Mouse (Mus musculus) natural killer cell, adult 2 months (primary cell): ENCODE data around the gene Actn2.
A peak's percentile ranks its signal among the peaks of the same experiment; 100 is the strongest.

Experiments used
- DNase-seq, 2 experiments: peaks; one replicate each; pipeline ENCODE4 v3.0.0; 2022; ENCODE audit warnings: low spot score in 2 of 2

Actn2 gene

DNA sequence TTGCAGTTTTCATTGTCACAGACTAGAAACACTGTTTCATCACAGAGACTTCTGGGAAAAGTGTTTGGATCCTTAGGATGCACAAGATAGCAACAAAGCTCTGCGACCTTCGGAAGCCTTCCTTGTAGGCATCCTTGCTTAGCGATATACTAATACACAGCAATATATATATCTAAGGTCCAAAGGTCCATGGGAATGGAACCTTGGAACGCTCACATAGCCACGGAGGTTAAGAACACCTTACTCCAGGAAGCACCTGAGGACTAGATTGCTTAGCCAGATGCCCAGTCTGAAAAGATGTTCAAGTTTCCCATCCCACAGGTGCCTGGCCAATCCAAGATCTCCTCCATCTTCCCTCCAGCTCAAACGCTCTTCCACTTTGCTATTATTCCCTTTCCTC is 26.4 kb downstream of the Actn2 start:
- DNase-seq, result no peak

DNA sequence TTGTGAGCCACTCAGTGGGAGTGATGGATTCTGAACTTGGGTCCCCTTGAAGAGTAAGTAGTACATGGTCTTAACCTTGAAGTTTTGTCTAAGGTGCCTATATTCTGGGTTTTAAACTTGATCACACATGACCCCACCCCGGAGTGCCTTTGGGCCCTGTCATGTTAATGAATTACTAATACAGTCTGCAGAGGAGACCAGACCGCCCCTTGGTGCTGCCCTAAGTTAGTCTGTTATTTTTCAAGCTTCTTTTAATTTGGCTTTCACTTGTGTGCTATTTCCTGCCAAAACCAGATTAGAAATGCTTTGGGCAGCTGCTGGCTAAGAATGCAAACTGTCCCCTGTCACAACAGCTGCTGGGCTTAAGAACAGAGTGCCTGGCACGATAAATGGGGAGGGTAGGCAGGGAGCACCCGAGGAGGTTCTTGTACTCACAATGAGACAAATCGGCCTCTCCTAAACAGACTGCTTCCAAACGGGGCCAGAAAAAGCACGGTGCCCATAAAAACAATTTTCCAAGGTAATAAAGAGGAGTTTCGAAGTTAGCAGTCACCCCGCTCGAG is 28.5 kb downstream of the Actn2 start:
- no peak for DNase-seq

DNA sequence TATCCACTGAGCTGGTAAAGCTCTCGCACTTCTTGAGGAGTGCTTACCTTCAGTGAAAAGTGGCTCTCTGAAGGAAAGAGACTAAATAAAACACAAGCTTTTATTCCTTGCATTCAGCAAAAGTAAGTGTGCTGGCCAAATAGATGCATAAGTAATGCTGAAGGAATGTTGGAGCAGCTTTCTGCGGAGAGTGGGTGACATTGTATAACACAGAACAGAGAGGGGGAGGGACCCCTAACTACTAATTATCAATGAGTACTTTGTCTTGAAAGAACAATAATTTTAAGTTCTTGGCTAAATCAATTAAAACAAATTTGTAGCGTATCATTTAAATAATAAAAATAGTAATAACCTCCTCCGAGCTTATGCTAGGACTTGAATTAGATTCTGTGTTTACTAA is 29.2 kb downstream of the Actn2 start:
- no peak for DNase-seq

DNA sequence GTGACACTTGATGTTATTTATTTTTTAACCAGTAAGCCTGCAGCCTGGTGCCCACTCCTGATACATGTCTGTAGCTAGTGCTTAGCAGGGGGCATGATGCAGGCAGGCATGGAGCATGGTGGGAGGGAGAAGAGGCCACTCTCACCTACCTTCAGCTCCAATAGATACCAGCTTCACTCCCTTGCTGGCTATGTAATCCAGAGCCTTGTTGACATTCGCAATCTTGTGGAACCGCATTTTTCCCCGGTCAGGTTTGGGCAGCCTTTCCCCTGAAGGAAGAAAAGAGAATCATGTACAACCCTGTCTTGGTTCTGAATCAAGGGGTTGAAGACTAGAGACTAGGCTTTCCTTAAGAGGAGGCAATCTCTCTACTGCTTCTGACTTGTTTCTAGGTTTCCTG is 31.1 kb downstream of the Actn2 start:
- no peak for DNase-seq

GRCm38 (mm10) chr13:12308878-12309277 is 31.7 kb downstream of the Actn2 start:
- no peak for DNase-seq

DNA sequence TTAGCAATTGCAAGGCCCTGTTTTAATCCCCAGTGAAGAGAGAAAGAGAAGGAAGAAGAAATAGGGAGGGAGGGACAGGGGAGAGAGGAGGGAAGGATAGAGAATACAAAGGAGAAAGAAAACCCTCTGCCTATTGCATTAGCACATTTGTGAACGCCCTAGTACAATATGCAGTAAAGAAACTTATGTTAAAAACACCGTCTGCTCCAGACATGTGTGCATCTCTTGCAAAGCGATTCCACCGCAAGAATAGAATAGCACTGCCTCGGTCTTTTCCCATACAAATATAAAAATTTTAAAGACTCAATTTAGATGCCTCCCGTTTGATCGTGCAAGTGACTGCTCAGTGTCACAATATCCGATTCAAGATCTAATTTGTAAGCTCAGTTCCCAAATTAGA is 32.1 kb downstream of the Actn2 start:
- no peak for DNase-seq

GRCm38 (mm10) chr13:12307286-12307685 is 33.3 kb downstream of the Actn2 start:
- no peak for DNase-seq

DNA sequence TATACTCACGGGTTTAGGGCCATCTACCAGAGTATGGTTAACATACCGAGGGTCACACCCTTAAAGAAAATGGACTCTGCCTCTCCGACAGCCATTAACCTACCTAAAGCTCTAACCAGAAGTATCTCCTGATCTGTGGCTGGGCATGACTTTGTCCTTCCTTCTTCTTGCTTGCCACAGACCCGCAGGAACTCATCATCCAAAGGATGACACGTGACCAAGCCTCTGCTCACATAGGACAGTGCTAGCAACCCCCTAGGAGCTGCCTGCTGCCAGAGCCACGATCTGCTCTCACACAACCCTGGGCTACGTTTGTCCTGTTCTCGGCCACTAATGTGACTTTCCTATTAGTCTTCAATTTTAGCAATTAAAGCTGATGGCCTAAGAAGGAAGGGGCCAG is 35.0 kb downstream of the Actn2 start:
- no peak for DNase-seq

GRCm38 (mm10) chr13:12304991-12305390 is 35.6 kb downstream of the Actn2 start:
- no peak for DNase-seq

DNA sequence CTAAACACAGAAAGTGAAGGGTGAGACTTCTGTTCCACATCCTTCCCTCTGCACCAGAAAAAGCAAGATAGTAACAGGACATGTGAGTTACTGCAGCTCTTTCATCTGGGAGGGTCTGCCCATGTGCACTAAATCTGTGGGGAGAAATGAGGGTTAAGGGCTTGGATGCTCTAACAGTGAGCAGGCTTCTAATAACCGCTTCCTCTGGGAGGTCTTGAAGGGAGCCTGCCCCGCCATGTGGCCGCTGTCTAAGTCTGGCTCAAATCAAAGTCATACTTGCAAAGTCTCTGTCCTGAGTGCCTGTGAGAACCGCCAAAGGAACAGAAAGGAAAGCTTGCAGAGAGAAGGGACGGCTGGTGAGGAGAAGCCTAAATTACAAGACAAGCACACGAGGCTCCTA is 42.8 kb downstream of the Actn2 start:
- DNase-seq, result no peak

- no peak for DNase-seq
Observed at GRCm38 (mm10) chr13:12296701-12297100, 43.9 kb downstream of the Actn2 start.

DNA sequence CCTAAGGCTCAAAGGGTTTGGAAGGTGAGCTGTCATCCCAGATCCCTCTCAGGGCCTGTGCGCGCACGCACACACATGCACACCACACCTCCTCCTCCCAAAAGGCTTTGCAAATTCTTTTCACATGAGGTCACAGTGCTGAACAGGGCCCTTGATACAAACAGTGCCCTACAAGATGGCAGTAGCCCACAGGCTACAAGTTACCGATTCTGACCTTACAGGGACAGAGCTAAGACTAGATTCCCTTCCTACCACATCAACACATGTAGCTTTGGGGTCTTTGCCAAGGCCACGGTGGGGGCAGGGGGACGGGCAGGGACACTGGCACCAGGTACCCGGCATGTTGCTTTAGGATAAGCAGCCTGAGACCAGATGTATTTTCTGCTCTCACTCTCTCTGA is 46.8 kb downstream of the Actn2 start:
- DNase-seq, result no peak

GRCm38 (mm10) chr13:12290700-12291099 is 49.9 kb downstream of the Actn2 start:
- no peak for DNase-seq

GRCm38 (mm10) chr13:12284528-12284927 is 56.0 kb downstream of the Actn2 start:
- DNase-seq, result no peak

DNA sequence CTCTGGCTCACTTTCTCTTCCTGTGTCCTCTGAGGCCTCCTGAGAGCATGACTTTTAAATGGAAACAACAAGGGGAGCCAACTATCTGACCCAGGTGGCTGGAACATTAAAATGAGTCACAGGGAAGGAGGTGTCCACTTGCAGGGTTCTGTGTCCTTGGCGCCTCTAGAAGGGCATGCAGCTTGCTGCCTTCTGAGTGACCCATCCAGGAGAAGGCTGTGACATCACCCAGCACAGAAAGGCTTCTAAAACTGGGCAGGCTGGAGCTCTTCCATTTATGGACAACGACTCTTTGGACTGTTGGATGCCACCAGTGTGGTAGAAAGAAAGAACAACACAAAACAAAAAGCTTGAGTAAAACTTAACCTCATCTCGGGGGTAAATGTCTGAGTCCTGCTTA is 56.7 kb downstream of the Actn2 start:
- DNase-seq, result no peak

GRCm38 (mm10) chr13:12274721-12275120 is 65.8 kb downstream of the Actn2 start:
- DNase-seq, result no peak

DNA sequence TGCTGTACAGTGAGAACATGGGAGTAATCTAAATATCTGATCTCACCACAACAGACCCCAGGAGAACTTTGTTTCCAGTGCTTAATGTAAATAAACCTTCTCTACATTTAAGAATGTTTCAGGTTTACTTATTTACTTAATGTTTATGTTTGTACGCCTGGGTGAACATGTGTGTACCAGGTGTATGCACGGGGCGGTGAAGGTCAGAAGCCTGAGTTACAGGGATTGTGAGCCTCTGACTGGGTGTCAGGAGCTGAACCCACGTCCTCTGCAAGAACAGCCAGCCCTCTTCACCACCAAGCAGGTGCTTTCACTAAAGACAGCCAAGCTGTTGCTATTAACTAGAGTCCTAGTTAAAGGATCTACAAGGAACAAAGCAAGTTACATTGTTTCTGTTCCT is 66.3 kb downstream of the Actn2 start:
- DNase-seq, result no peak

DNA sequence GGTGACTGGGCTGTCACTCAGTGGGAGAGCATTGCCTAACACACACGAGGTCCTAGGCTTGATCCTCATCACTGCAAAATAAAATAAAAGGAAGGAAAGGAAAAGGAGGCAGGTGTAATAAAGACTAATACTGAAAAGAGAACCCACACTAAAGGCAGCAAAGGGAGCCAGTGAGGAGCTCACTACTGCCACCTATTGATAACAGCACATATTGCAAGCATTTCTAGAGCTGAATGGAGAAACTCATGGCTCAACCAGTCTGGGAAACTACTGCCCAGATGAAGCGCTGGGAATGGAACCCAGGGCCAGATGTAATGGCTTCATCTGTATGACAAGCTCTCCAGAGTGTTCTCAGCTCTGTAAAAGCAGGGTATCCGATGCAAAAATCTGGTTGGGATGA is 67.6 kb downstream of the Actn2 start:
- peak; percentile 7 to 27 for DNase-seq

DNA sequence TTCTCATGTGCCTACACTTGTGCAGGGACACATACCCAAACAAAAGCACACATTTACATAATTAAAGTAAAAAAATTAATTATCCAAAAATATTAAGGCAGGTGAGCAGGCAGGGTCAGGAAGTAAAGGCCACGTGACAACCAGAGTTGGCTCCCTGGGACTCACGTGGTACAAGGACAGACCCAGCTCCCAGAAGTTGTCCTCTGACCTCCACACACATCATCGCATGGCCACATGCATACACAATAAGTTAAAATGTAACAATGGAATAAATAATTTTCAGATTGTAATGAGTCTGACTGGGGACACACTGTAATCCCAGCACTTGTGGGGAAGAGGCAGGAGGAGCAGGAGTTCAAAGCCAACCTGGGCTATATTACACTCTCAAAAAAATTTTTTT is 72.6 kb downstream of the Actn2 start:
- no peak for DNase-seq

GRCm38 (mm10) chr13:12267097-12267496 is 73.5 kb downstream of the Actn2 start:
- no peak for DNase-seq

DNA sequence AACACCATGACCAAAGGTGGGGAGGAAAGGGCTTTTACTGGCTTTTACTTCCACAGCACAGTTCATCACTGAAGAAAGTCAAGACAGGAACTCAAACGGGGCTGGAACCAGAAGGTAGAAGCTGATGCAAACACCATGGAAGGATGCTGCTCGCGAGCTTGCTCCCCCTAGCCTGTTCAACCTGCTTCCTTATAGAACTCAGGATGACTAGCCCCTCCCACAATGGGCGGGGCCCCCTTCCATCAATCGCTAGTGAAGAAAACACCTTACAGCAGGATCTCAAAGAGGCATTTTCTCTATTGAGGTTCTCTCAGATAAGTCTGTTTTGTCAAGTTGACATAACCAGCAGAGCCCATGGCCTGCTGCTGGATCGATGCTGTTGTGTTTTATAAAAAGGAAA is 76.6 kb downstream of the Actn2 start:
- no peak for DNase-seq

DNA sequence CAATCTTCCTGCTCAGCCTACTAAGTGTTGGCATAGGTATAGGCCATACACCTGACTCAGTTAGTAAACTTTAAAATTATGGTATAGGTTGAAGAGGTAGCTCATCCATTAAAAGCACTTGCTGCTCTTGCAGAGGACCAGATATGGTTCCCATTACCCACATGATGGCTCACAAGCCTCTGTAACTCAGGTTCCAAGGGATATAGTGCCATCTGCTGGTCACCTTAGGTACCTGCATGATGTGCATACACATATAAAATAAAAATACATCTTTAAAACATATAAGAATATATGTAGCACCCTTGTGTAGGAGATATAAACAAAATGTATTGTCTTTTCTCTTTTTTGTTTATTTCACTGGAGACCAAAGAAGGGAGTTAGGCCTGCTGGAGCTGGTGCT is 79.1 kb downstream of the Actn2 start:
- no peak for DNase-seq

DNA sequence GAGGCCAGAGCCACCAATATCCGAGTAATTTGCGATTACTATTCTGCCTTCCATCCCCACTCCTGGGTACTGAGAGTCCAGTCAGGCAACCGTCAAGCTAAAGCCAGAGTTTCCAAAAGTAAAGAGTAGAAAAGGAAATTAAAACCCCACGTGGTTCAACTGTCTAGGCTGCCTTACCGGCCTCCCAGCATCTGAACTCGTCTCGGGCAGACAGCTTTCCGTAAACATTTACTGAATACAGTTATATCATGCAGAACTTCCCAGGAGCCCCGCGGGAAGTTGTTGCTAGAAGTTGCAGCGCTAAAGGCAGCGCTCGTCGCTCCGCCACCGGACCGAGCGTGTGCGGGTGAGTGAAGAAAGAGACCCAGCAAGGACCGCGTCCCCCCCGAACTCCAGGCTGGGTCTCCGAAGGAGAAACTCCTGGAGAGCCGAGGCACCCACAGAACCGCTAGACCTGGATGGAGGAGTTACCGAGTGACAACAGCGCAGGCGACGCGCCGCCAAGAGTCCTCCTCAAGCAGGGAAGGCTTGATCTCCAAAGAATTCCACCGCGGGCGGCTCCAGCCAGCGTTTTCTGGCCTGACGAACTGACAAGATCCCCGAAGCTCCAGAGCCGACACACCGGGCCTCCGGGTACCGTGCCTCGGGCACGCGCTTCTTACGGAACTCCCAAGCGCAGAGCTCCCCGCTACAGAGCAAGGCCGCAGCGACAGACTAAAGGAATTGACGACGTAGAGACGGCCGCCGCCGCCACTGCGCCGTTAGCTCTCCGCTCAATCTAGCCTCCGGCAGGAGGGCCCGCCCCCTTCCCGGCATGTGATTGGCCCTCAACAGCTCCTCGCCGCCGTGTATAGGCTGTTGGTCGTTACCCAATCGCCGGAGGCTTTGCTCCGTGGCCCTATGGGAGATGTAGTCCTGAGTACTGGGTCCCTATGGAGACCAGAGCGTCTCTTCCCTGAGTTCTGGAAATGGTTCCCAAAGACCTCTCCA is 82.9 kb downstream of the Actn2 start, which contains the start of gene Mtr:
Gene Mtr, minus strand, starts transcription at position 723 of the 990 bp plus-strand sequence.
- peak; percentile 77 to 84 for DNase-seq
